Mouse (Mus musculus): ENCODE measurements around the gene Lmnb2. TPM values are rescaled to one million over a fixed set of nuclear protein-coding genes. Genes with fewer than 3 reads are reported as not detected.
A peak's percentile ranks its signal among the peaks of the same experiment; 100 is the strongest.

The Lmnb2 gene
- total and polyA plus RNA-seq, 3 experiments: 3.6 to 5.4 (median 5.4) TPM

GRCm38 (mm10) chr10:80943701-80944100 is 25.7 kb upstream of the Lmnb2 start:
- Histone ChIP-seq H3K79me2 (replicated peaks; ENCODE audit: control insufficient read depth, insufficient read depth, low read length) (no peaks in the 10 kb centered on the region), H3K4me1 (ENCODE audit: control insufficient read depth, insufficient read depth, low read length) (peaks cover 28% of the 10 kb centered on the region), H3K36me3 (ENCODE audit: control insufficient read depth, insufficient read depth, low read length) (no peaks in the 10 kb centered on the region), H3K27me3 (ENCODE audit: control insufficient read depth, insufficient read depth, low read length) (no peaks in the 10 kb centered on the region), H3K9ac (ENCODE audit: low read depth, low read length) (no peak overlapping the region), H3K4me3 (no peak overlapping the region), H3K27ac (no peak overlapping the region)
- no peak for DNase-seq
- no peak for TF ChIP-seq CTCF (IDR thresholded peaks at IDR 0.05)
- TF ChIP-seq POLR2A (IDR thresholded peaks at IDR 0.05; ENCODE audit: insufficient read depth, low read depth, low read length): no peak
- TF ChIP-seq EP300 (IDR thresholded peaks at IDR 0.05; ENCODE audit: insufficient read depth, low read depth, low read length): no peak
- 43% methylated on average over 9 of the region's 9 CpGs for WGBS
- intact Hi-C loops (cut with DNase I): no loop called here

DNA sequence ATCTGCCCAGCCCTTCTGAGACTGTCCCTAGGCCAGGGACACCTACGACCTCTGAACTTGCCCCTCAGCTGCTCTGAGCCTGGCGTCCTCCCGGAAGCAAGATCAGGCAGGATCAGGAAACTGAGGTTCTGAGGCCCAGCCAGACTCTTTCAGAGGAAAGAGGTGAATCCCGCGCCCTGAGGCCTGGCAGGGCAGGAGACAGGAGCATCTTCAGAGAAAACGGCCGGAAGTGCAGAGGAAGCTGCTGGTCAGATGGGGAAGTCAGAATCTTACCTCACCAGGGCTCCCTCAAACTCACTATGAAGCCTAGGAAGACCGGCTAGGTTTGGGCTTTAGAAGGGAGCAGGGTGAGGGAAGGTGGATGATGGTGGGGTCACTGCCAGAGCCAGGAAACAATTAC is 24.9 kb upstream of the Lmnb2 start:
- intact Hi-C loops (cut with DNase I): no loop called here
- H3K27me3 ChIP-seq (ENCODE audit: control insufficient read depth, insufficient read depth, low read length): no peaks in the 10 kb centered on the region
- DNase-seq: no peak
- H3K27ac ChIP-seq: no peak overlapping the region
- no peaks in the 10 kb centered on the region for H3K79me2 ChIP-seq (replicated peaks; ENCODE audit: control insufficient read depth, insufficient read depth, low read length)
- WGBS: 64% methylated on average over 8 of the region's 8 CpGs
- H3K4me3 ChIP-seq: no peak overlapping the region
- no peak overlapping the region for H3K9ac ChIP-seq (ENCODE audit: low read depth, low read length)
- H3K36me3 ChIP-seq (ENCODE audit: control insufficient read depth, insufficient read depth, low read length): no peaks in the 10 kb centered on the region
- peaks cover 24% of the 10 kb centered on the region for H3K4me1 ChIP-seq (ENCODE audit: control insufficient read depth, insufficient read depth, low read length)
- TF ChIP-seq EP300 (IDR thresholded peaks at IDR 0.05; ENCODE audit: insufficient read depth, low read depth, low read length) (no peak), CTCF (IDR thresholded peaks at IDR 0.05) (no peak), POLR2A (IDR thresholded peaks at IDR 0.05; ENCODE audit: insufficient read depth, low read depth, low read length) (no peak)

DNA sequence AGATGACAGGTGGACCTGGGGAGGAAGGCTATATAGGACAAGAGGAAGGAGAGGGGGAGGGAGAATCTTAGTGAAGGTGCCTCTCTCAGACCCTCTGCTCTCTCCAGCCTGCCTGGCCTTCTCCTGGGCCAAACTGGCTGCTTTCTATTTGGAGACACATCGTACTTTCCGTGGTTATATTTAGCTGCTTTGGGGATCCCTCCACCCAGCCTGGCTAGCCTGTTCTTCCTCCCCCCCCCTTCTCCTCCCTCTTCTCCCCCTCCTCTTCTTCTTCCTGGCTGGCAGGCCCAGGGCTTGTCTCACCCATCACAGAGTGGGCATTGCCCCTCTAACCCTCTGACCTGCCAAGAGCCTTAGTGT is 22.9 kb upstream of the Lmnb2 start:
- WGBS: 5% methylated on average over 2 of the region's 2 CpGs
- no peak overlapping the region for H3K4me3 ChIP-seq
- peak overlapping the region; percentile 92 for H3K27ac ChIP-seq
- intact Hi-C loops (cut with DNase I): no loop called here
- TF ChIP-seq POLR2A (IDR thresholded peaks at IDR 0.05; ENCODE audit: insufficient read depth, low read depth, low read length) (peak; percentile 58), EP300 (IDR thresholded peaks at IDR 0.05; ENCODE audit: insufficient read depth, low read depth, low read length) (no peak)
- H3K36me3 ChIP-seq (ENCODE audit: control insufficient read depth, insufficient read depth, low read length): no peaks in the 10 kb centered on the region
- H3K79me2 ChIP-seq (replicated peaks; ENCODE audit: control insufficient read depth, insufficient read depth, low read length): no peaks in the 10 kb centered on the region
- peaks cover 30% of the 10 kb centered on the region for H3K4me1 ChIP-seq (ENCODE audit: control insufficient read depth, insufficient read depth, low read length)
- peak overlapping the region; percentile 43; the same call in 1 of the 2 replicates for H3K9ac ChIP-seq (ENCODE audit: low read depth, low read length)
- no peaks in the 10 kb centered on the region for H3K27me3 ChIP-seq (ENCODE audit: control insufficient read depth, insufficient read depth, low read length)
- no peak for DNase-seq

DNA sequence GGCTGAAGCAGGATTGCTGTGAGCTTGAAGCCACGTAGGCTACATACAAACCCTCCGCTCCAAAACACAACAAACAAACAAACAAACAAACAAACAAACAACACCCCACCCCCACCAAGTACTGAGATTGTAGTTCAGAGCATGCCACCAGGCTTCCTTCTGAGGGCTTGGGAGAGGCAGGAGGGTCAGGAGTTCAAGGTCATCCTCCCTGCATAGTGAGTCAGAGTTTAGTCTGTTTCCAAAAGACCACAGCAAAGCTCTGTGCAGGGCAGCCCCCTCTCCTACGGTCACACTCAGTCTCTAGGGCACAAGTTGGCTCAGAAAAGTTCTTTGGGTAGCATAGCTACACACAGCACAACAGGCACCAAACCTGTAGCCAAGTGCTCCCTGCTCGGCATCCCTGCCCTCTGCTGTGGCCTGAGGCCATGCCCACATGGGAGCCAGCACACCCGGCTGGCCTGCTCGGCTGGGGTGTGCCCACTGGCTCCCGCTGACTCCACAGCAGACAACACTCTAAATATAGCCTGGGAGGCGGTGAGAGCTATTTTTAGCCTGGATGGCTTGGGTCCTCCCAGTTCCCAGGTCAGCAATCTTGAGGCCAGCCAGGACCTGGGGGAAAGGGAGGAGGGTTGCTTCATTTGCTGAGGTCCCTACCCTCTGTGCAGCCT is 22.4 kb upstream of the Lmnb2 start:
- peaks cover 31% of the 10 kb centered on the region for H3K4me1 ChIP-seq (ENCODE audit: control insufficient read depth, insufficient read depth, low read length)
- H3K36me3 ChIP-seq (ENCODE audit: control insufficient read depth, insufficient read depth, low read length): no peaks in the 10 kb centered on the region
- no peak; the same call in 1 of the 2 replicates for TF ChIP-seq POLR2A (IDR thresholded peaks at IDR 0.05; ENCODE audit: insufficient read depth, low read depth, low read length)
- peak; percentile 72 for TF ChIP-seq EP300 (IDR thresholded peaks at IDR 0.05; ENCODE audit: insufficient read depth, low read depth, low read length)
- intact Hi-C loops (cut with DNase I): no loop called here
- H3K27ac ChIP-seq: peak overlapping the region; percentile 92
- no peaks in the 10 kb centered on the region for H3K79me2 ChIP-seq (replicated peaks; ENCODE audit: control insufficient read depth, insufficient read depth, low read length)
- H3K27me3 ChIP-seq (ENCODE audit: control insufficient read depth, insufficient read depth, low read length): no peaks in the 10 kb centered on the region
- H3K9ac ChIP-seq (ENCODE audit: low read depth, low read length): peak overlapping the region; percentile 53; the same call in 1 of the 2 replicates
- H3K4me3 ChIP-seq: no peak overlapping the region
- WGBS: 12% methylated on average over 8 of the region's 8 CpGs
- DNase-seq: peak; percentile 74 to 88

- Histone ChIP-seq H3K27me3 (ENCODE audit: control insufficient read depth, insufficient read depth, low read length) (no peaks in the 10 kb centered on the region), H3K9ac (ENCODE audit: low read depth, low read length) (peak overlapping the region; percentile 53), H3K4me1 (ENCODE audit: control insufficient read depth, insufficient read depth, low read length) (peaks cover 31% of the 10 kb centered on the region), H3K27ac (peak overlapping the region; percentile 92), H3K4me3 (peak overlapping the region; percentile 31), H3K79me2 (replicated peaks; ENCODE audit: control insufficient read depth, insufficient read depth, low read length) (no peaks in the 10 kb centered on the region), H3K36me3 (ENCODE audit: control insufficient read depth, insufficient read depth, low read length) (no peaks in the 10 kb centered on the region)
- intact Hi-C loops (cut with DNase I): no loop called here
- peak; percentile 88 for DNase-seq
- TF ChIP-seq CTCF (IDR thresholded peaks at IDR 0.05): no peak
- TF ChIP-seq POLR2A (IDR thresholded peaks at IDR 0.05; ENCODE audit: insufficient read depth, low read depth, low read length): peak; percentile 53; the same call in 1 of the 2 replicates
- WGBS: 1% methylated on average over 28 of the region's 28 CpGs
Observed at GRCm38 (mm10) chr10:80939671-80940070, 21.6 kb upstream of the Lmnb2 start.

GRCm38 (mm10) chr10:80938831-80939550 is 20.9 kb upstream of the Lmnb2 start:
- 30% methylated on average over 15 of the region's 15 CpGs for WGBS
- Histone ChIP-seq H3K4me1 (ENCODE audit: control insufficient read depth, insufficient read depth, low read length) (peaks cover 33% of the 10 kb centered on the region), H3K27me3 (ENCODE audit: control insufficient read depth, insufficient read depth, low read length) (no peaks in the 10 kb centered on the region), H3K36me3 (ENCODE audit: control insufficient read depth, insufficient read depth, low read length) (no peaks in the 10 kb centered on the region), H3K9ac (ENCODE audit: low read depth, low read length) (no peak overlapping the region), H3K4me3 (no peak overlapping the region), H3K27ac (no peak overlapping the region), H3K79me2 (replicated peaks; ENCODE audit: control insufficient read depth, insufficient read depth, low read length) (no peaks in the 10 kb centered on the region)
- intact Hi-C loops (cut with DNase I): no loop called here
- peak in 1 of 2 experiments; percentile 33 for DNase-seq
- TF ChIP-seq EP300 (IDR thresholded peaks at IDR 0.05; ENCODE audit: insufficient read depth, low read depth, low read length) (no peak), CTCF (IDR thresholded peaks at IDR 0.05) (no peak), POLR2A (IDR thresholded peaks at IDR 0.05; ENCODE audit: insufficient read depth, low read depth, low read length) (no peak)
